Mouse (Mus musculus): ENCODE data around the gene Vmn2r82. TPM values are rescaled to one million over a fixed set of nuclear protein-coding genes. Genes with fewer than 3 reads are reported as not detected.

Vmn2r82 gene
- polyA plus RNA-seq, 1 experiment from 2014 or later: not detected

Other genes starting within 250 kb of the Vmn2r82 start
- gene Vmn2r80, start 207.8 kb upstream of the Vmn2r82 start, polyA plus RNA-seq (2015; fragmentation: Nextera tagmentation; extraction: Ambion mirVana): not detected in 2 replicates
- gene Vmn2r81, start 108.8 kb upstream of the Vmn2r82 start, polyA plus RNA-seq (2015; fragmentation: Nextera tagmentation; extraction: Ambion mirVana): not detected in 2 replicates
- gene Vmn2r83, start 112.2 kb downstream of the Vmn2r82 start, polyA plus RNA-seq (2015; fragmentation: Nextera tagmentation; extraction: Ambion mirVana): not detected in 2 replicates
- gene Plpp2, start 177.3 kb downstream of the Vmn2r82 start, polyA plus RNA-seq (2015; fragmentation: Nextera tagmentation; extraction: Ambion mirVana): 32.9 and 34.4 TPM in 2 replicates
- gene Mier2, start 198.7 kb downstream of the Vmn2r82 start, polyA plus RNA-seq (2015; fragmentation: Nextera tagmentation; extraction: Ambion mirVana): 43.7 and 44.9 TPM in 2 replicates
- gene Theg, start 230.8 kb downstream of the Vmn2r82 start, polyA plus RNA-seq (2015; fragmentation: Nextera tagmentation; extraction: Ambion mirVana): not detected in 2 replicates

Measured in lung, embryonic 16.5 days (tissue).